Mouse (Mus musculus): ENCODE data around the gene Mrpl55.
A peak's percentile ranks its signal among the peaks of the same experiment; 100 is the strongest.

The Mrpl55 gene

GRCm38 (mm10) chr11:59226787-59227603 is 24.7 kb downstream of the Mrpl55 start:
- DNase-seq (ENCODE audit: low read depth, low spot score): peak; percentile 14

- no peak for DNase-seq (ENCODE audit: low read depth, low spot score)
These were observed 25.4 kb downstream of the Mrpl55 start for GRCm38 (mm10) chr11:59227604-59228121.

- DNase-seq (ENCODE audit: low read depth, low spot score): peak; percentile 99
These were observed 26.1 kb downstream of the Mrpl55 start, which contains the start of gene Arf1 for GRCm38 (mm10) chr11:59228122-59228953. Gene Arf1 (minus strand): TSS chr11:59228270.

GRCm38 (mm10) chr11:59230144-59230760 is 28.0 kb downstream of the Mrpl55 start:
- DNase-seq (ENCODE audit: low read depth, low spot score): peak; percentile 77

- DNase-seq (ENCODE audit: low read depth, low spot score): peak; percentile 42
These were observed 30.5 kb downstream of the Mrpl55 start for GRCm38 (mm10) chr11:59232797-59233196.

- DNase-seq (ENCODE audit: low read depth, low spot score): peak; percentile 58
These were observed 36.5 kb downstream of the Mrpl55 start for GRCm38 (mm10) chr11:59238525-59239427.

GRCm38 (mm10) chr11:59239428-59239785 is 37.1 kb downstream of the Mrpl55 start:
- no peak for DNase-seq (ENCODE audit: low read depth, low spot score)

GRCm38 (mm10) chr11:59239796-59240195 is 37.5 kb downstream of the Mrpl55 start:
- no peak for DNase-seq (ENCODE audit: low read depth, low spot score)

GRCm38 (mm10) chr11:59241841-59242240 is 39.6 kb downstream of the Mrpl55 start:
- no peak for DNase-seq (ENCODE audit: low read depth, low spot score)

- DNase-seq (ENCODE audit: low read depth, low spot score): peak; percentile 60
These were observed 41.6 kb downstream of the Mrpl55 start for GRCm38 (mm10) chr11:59243856-59244255.

- peak; percentile 24 for DNase-seq (ENCODE audit: low read depth, low spot score)
These were observed 45.8 kb downstream of the Mrpl55 start for GRCm38 (mm10) chr11:59248101-59248500.
